Mouse (Mus musculus) bone marrow, adult 2 months (tissue): Measurements from ENCODE around the gene Nav2. TPM values are rescaled to one million over a fixed set of nuclear protein-coding genes. Genes with fewer than 3 reads are reported as not detected.

ENCODE experiments used
- H3K27ac ChIP-seq: fragments of 200-500 bp; 2 replicates; pipeline ENCODE4 v1.5.1; 2012; ENCODE audit warnings: low read depth, mild to moderate bottlenecking, control low read depth, inconsistent platforms, low read length; ENCODE audit not compliant: control insufficient read depth, poor library complexity, insufficient read depth
- H3K4me1 ChIP-seq: fragments of 200-500 bp; 2 replicates; pipeline ENCODE4 v1.6.1; 2011; ENCODE audit warnings: low read length; ENCODE audit not compliant: control insufficient read depth, insufficient read depth
- H3K4me3 ChIP-seq: fragments of 200-500 bp; replicated peaks from 2 replicates; pipeline ENCODE3; 2011; ENCODE audit warnings: mild to moderate bottlenecking, low read depth, low read length, control low read depth; ENCODE audit not compliant: control insufficient read depth
- CTCF ChIP-seq: fragments of 200-500 bp; IDR thresholded peaks from 2 replicates; pipeline ENCODE4 v1.5.1; 2011; ENCODE audit warnings: low read length, control low read depth; ENCODE audit not compliant: control insufficient read depth, insufficient read depth
- POLR2A ChIP-seq: fragments of 200-500 bp; IDR thresholded peaks from 2 replicates; pipeline ENCODE4 v1.6.1; 2011; ENCODE audit warnings: low read depth, mild to moderate bottlenecking, control low read depth, low read length, borderline replicate concordance; ENCODE audit not compliant: control insufficient read depth
- whole genome bisulfite sequencing: fragments of 180-500 bp; shearing (Covaris S2); methylation state at CpG from one replicate; pipeline ENCODE4 v1.1.7; 2018; 5-methylcytosine and 5-hydroxymethylcytosine counted together
- polyA plus RNA-seq: library from polyadenylated mRNA; stranded (reverse); fragments of >200 nt; gene quantifications from 2 replicates; pipeline ENCODE4 v1.2.4, GENCODE M21; 2011; ENCODE audit warnings: low replicate concordance; ENCODE audit not compliant: missing spikeins, insufficient read depth, insufficient read length

Nav2 gene
- polyA plus RNA-seq, 1 experiment: 8.5 TPM

- H3K27ac ChIP-seq: peak overlapping the region; percentile 78
- H3K4me1 ChIP-seq: peaks cover 5% of the 10 kb centered on the region; the same call in 1 of the 2 replicates
- TF ChIP-seq CTCF: no peak
- no peak overlapping the region for H3K4me3 ChIP-seq
- WGBS: 37% methylated on average over 8 of the region's 8 CpGs
These were observed 83.5 kb downstream of the Nav2 start for GRCm38 (mm10) chr7:48991911-48992552.

- no peak overlapping the region for H3K4me3 ChIP-seq
- 40% methylated on average over 13 of the region's 13 CpGs for WGBS
- H3K4me1 ChIP-seq: peaks cover 5% of the 10 kb centered on the region; the same call in 1 of the 2 replicates
- TF ChIP-seq POLR2A: no peak
- TF ChIP-seq CTCF: no peak
- no peak overlapping the region for H3K27ac ChIP-seq
These were observed 86.7 kb downstream of the Nav2 start for GRCm38 (mm10) chr7:48995171-48995570.

- no peak for TF ChIP-seq POLR2A
- TF ChIP-seq CTCF: no peak
- Histone ChIP-seq H3K27ac (no peak overlapping the region), H3K4me3 (no peak overlapping the region), H3K4me1 (peaks cover 5% of the 10 kb centered on the region; the same call in 1 of the 2 replicates)
- WGBS: 77% methylated on average over 8 of the region's 8 CpGs
These were observed 87.2 kb downstream of the Nav2 start for GRCm38 (mm10) chr7:48995701-48996100.

- no peak overlapping the region for H3K4me3 ChIP-seq
- WGBS: 66% methylated on average over 5 of the region's 5 CpGs
- no peak overlapping the region for H3K27ac ChIP-seq
- no peak for TF ChIP-seq POLR2A
- no peak for TF ChIP-seq CTCF
- H3K4me1 ChIP-seq: peaks cover 1% of the 10 kb centered on the region; the same call in 1 of the 2 replicates
These were observed 88.3 kb downstream of the Nav2 start for GRCm38 (mm10) chr7:48996829-48997228.

GRCm38 (mm10) chr7:48998097-48998496 is 89.6 kb downstream of the Nav2 start:
- Histone ChIP-seq H3K4me1 (no peaks in the 10 kb centered on the region; the same call in 1 of the 2 replicates), H3K27ac (no peak overlapping the region), H3K4me3 (no peak overlapping the region)
- TF ChIP-seq POLR2A (no peak), CTCF (no peak)
- 53% methylated on average over 8 of the region's 8 CpGs for WGBS

- H3K4me1 ChIP-seq: no peaks in the 10 kb centered on the region; the same call in 1 of the 2 replicates
- H3K27ac ChIP-seq: no peak overlapping the region
- no peak for TF ChIP-seq POLR2A
- no peak for TF ChIP-seq CTCF
- no peak overlapping the region for H3K4me3 ChIP-seq
- WGBS: 1% methylated on average over 10 of the region's 10 CpGs
These were observed 90.1 kb downstream of the Nav2 start for GRCm38 (mm10) chr7:48998595-48998994.

GRCm38 (mm10) chr7:49000816-49001215 is 92.3 kb downstream of the Nav2 start:
- no peaks in the 10 kb centered on the region; the same call in 1 of the 2 replicates for H3K4me1 ChIP-seq
- WGBS: 22% methylated on average over 3 of the region's 3 CpGs
- H3K4me3 ChIP-seq: no peak overlapping the region
- H3K27ac ChIP-seq: no peak overlapping the region
- TF ChIP-seq CTCF: no peak
- no peak for TF ChIP-seq POLR2A

GRCm38 (mm10) chr7:49004402-49004801 is 95.9 kb downstream of the Nav2 start:
- 78% methylated on average over 5 of the region's 5 CpGs for WGBS
- Histone ChIP-seq H3K4me1 (no peaks in the 10 kb centered on the region; the same call in 1 of the 2 replicates), H3K27ac (no peak overlapping the region), H3K4me3 (no peak overlapping the region)
- no peak for TF ChIP-seq POLR2A
- no peak for TF ChIP-seq CTCF

- no peak for TF ChIP-seq CTCF
- TF ChIP-seq POLR2A: no peak
- Histone ChIP-seq H3K4me3 (no peak overlapping the region), H3K4me1 (no peaks in the 10 kb centered on the region; the same call in 1 of the 2 replicates), H3K27ac (no peak overlapping the region)
- WGBS: 45% methylated on average over 7 of the region's 7 CpGs
These were observed 98.4 kb downstream of the Nav2 start for GRCm38 (mm10) chr7:49006886-49007285.

- H3K4me1 ChIP-seq: no peaks in the 10 kb centered on the region; the same call in 1 of the 2 replicates
- TF ChIP-seq POLR2A: no peak
- no peak for TF ChIP-seq CTCF
- H3K27ac ChIP-seq: no peak overlapping the region
- no peak overlapping the region for H3K4me3 ChIP-seq
- 79% methylated on average over 6 of the region's 6 CpGs for WGBS
These were observed 102.2 kb downstream of the Nav2 start for GRCm38 (mm10) chr7:49010739-49011138.
